Mouse (Mus musculus): ENCODE results near the gene Prkca. TPM values are rescaled to one million over a fixed set of nuclear protein-coding genes. Genes with fewer than 3 reads are reported as not detected.

Prkca gene
- polyA plus RNA-seq, 1 experiment from 2014 or later: 7.2 TPM

DNA sequence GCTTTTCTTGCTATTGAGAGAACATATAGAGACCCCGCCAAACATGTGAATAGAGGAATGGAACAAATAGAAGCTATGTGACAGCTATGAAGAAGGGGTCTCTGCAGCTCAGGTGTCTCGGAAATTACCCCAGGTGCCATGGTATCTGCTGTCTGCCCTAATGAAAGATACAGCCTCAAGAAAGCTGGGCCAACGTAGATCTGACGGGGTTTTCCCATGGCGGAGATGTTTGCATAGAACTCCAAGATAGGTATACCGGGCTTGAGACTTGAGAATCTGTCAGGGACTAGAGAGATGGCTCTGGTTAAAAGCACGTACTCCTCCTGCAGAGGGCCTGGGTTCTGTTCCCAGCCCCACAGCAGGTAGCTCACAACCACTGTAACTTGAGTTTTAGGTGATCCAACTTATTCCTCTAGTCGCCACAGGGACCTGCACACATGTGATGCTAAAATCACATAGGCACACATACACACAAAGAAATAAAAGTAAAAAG is 188.6 kb downstream of the Prkca start:
- H3K4me1 ChIP-seq: no peaks in the 10 kb centered on the region; the same call in none of the 2 replicates
- no peaks in the 10 kb centered on the region for H3K36me3 ChIP-seq (replicated peaks)
- H3K9me3 ChIP-seq: no peaks in the 10 kb centered on the region; the same call in 1 of the 2 replicates
- no peak for ATAC-seq (replicated peaks)
- H3K27me3 ChIP-seq (replicated peaks): no peaks in the 10 kb centered on the region
- no peak overlapping the region for H3K4me2 ChIP-seq
- no peak overlapping the region for H3K4me3 ChIP-seq
- no peak overlapping the region for H3K9ac ChIP-seq
- 96% methylated on average over 8 of the region's 8 CpGs for WGBS
- no peak overlapping the region for H3K27ac ChIP-seq

DNA sequence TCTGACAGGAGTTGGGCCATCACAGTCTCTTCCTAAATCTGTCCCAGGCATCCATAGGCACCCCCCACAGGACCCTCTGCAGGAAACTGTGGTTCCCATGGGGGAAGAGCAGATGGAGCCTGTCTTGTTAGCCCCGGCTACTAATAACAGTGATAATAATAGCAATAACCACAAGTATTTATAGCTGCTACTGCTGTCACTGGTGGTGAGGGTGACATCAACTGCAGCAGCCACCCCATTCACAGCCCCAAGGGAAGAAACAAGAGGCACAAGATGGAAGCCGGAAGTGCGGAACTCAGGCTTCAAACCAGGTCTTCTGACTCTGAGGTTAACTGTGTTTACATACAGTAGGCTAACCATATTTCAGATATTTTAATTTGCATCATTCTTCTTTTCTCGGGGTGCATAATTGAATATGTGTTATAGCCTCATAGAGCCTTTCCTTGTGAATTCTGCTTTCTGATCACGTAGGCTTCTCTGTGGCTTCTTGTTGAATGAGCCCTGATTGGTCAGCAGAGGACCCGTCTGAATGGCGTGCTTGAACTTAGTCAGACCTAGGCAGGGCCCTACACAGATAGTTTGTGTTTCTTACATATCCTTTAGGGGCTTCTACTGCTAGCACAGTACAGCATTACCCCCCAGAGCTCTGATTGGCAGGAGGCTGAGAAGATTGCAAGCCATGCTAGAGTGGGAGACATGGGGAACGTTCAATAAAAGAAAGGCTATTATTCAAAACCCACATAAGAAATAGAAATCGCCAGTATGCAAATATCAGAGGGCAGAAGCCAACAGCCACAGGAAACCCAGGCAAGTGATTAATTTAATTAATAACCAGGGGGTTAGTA is 189.5 kb downstream of the Prkca start:
- no peak for ATAC-seq (replicated peaks)
- Histone ChIP-seq H3K4me1 (peaks cover 2% of the 10 kb centered on the region), H3K9ac (no peak overlapping the region), H3K4me3 (no peak overlapping the region), H3K36me3 (replicated peaks) (no peaks in the 10 kb centered on the region), H3K4me2 (no peak overlapping the region), H3K27me3 (replicated peaks) (no peaks in the 10 kb centered on the region), H3K9me3 (no peaks in the 10 kb centered on the region), H3K27ac (no peak overlapping the region)
- WGBS: 76% methylated on average over 9 of the region's 9 CpGs

DNA sequence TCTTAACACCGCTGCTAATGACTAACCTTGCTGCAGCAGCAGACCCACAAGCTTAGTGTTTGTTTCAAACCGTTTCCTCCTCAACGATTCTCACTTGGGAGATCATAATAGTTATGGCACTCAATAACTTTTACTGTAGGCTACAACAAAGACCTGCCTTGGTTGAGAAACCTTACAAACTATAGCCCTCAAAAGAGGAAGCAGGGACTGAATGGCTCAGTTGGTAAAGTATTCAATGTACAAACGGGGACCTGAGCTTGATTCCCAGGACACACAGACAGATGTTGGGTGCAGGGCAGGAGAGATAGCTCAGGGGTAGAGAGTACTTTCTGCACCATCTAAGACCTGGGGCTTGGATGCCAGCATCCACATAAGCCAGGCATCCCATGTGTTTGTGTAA is 191.1 kb downstream of the Prkca start:
- no peak for ATAC-seq (replicated peaks)
- H3K9me3 ChIP-seq: no peaks in the 10 kb centered on the region
- no peak overlapping the region for H3K27ac ChIP-seq
- no peak overlapping the region for H3K9ac ChIP-seq
- H3K36me3 ChIP-seq (replicated peaks): no peaks in the 10 kb centered on the region
- no peak overlapping the region for H3K4me2 ChIP-seq
- no peaks in the 10 kb centered on the region for H3K27me3 ChIP-seq (replicated peaks)
- WGBS: 68% methylated on average over 4 of the region's 4 CpGs
- H3K4me1 ChIP-seq: peaks cover 13% of the 10 kb centered on the region
- no peak overlapping the region for H3K4me3 ChIP-seq

DNA sequence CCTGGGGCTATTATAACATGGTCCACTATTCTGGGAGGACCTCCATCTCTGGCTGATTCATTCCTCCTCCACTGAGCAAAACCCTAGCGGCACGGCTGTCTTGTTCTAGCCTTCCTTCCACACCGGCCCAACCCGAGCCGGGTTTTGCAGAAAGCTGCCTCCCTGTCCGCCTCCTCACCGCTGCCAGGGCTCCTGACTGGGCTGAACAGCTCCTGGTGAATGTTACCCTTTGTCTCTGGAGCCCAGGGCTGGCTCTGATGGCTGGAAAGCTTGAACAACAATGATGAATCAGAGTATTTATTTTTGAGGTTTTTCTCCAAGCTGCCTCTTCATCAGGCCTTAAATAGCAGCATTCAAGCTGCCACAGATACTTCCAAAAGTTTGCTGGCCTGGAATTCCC is 193.3 kb downstream of the Prkca start:
- Histone ChIP-seq H3K9me3 (no peaks in the 10 kb centered on the region), H3K4me2 (no peak overlapping the region), H3K36me3 (replicated peaks) (no peaks in the 10 kb centered on the region), H3K4me3 (no peak overlapping the region), H3K27me3 (replicated peaks) (no peaks in the 10 kb centered on the region), H3K4me1 (peaks cover 26% of the 10 kb centered on the region), H3K27ac (no peak overlapping the region), H3K9ac (no peak overlapping the region)
- 44% methylated on average over 7 of the region's 7 CpGs for WGBS
- ATAC-seq (replicated peaks): 0 out of 2 replicates have a peak, but pooled peaks have one; percentile 38

DNA sequence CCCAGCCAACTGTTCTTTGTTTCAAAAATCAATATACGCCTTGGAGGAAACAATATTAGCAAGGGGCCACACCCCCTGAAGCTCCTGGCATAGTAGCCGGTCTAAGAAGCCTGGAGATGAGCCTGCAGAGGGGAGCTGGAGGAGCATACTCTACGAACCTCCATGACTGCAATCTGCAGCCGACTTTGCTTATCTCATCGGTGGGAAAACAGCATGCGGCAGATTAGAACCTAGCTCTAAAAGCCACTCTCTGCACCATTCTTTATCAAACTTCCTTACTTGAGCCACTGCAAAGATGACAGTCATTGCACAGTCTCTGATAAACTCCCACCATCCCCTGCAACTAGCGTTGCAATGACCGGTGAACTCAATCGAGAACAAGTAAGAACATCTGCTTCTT is 194.5 kb downstream of the Prkca start:
- no peak overlapping the region for H3K27ac ChIP-seq

DNA sequence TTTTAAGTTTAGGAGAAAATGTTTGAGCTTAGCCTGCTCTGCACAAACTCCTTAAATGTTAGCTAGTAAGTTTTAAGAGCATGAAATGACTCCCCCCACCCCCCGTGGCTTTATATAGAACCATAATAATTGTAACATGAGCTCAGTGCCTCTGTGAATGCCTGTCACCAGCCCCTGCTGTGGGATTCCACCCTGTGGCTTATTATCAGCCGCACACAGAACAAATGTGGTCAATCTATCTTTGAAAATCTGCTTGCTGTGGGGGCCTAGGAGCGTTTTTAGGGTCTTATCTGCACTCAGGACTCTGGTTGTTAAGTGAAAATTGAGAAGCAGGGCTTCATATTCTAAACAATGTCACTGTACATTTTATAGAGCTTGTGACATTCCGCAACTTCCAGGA is 195.2 kb downstream of the Prkca start:
- H3K27ac ChIP-seq: no peak overlapping the region; the same call in 1 of the 2 replicates
- H3K4me3 ChIP-seq: no peak overlapping the region
- H3K9me3 ChIP-seq: no peaks in the 10 kb centered on the region
- H3K36me3 ChIP-seq (replicated peaks): no peaks in the 10 kb centered on the region
- H3K4me2 ChIP-seq: no peak overlapping the region
- H3K9ac ChIP-seq: no peak overlapping the region
- ATAC-seq (replicated peaks): no peak
- WGBS: 24% methylated on average over 4 of the region's 4 CpGs
- no peaks in the 10 kb centered on the region for H3K27me3 ChIP-seq (replicated peaks)
- peaks cover 33% of the 10 kb centered on the region for H3K4me1 ChIP-seq

More for the DNA sequence above, 194.5 kb downstream of the Prkca start:
- 55% methylated on average over 9 of the region's 9 CpGs for WGBS
- Histone ChIP-seq H3K36me3 (replicated peaks) (no peaks in the 10 kb centered on the region), H3K9me3 (no peaks in the 10 kb centered on the region), H3K4me1 (peaks cover 33% of the 10 kb centered on the region), H3K4me2 (no peak overlapping the region), H3K27me3 (replicated peaks) (no peaks in the 10 kb centered on the region), H3K4me3 (no peak overlapping the region), H3K9ac (no peak overlapping the region)
- ATAC-seq (replicated peaks): no peak

DNA sequence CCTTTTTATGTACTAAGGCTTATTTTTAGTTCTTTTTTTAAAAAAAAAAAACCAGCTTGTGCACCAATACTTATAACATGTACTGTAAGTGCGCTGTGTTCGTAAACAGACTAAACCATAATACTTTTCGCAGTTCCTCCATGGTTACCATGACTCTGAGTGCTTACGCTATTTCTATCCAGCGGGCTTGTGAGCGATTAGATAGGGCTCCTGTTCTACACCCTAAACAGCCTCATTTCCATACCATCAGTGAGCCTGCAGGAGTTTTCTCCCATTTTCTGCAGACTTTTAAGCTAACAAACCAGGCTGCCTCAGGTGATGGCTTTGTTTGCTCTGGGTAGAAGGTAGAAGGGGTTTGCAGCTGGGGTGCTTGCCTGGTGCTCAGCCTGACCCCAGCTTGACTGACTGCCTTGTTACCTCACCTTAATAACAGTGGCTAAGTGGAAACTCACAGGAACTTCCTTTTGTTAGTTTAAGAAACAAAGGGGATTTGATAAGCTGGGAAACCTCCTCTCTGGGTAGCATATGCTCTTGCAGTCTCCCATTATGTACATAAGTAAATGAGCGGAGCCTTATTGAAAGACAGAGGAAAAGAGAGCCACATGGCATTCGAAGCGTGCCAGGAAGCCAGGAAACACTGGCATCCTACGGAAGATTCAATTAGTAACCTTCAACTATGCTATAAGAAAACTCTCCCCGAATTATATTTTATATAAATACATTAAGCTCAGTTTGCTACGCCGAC is 197.8 kb downstream of the Prkca start:
- no peaks in the 10 kb centered on the region for H3K36me3 ChIP-seq (replicated peaks)
- peaks cover 34% of the 10 kb centered on the region for H3K4me1 ChIP-seq
- H3K4me2 ChIP-seq: peak overlapping the region; percentile 21; the same call in 1 of the 2 replicates
- 53% methylated on average over 13 of the region's 13 CpGs for WGBS
- H3K9me3 ChIP-seq: no peaks in the 10 kb centered on the region
- H3K9ac ChIP-seq: no peak overlapping the region
- no peak overlapping the region for H3K4me3 ChIP-seq
- H3K27ac ChIP-seq: peak overlapping the region; percentile 75
- no peak; the same call in 1 of the 2 replicates for ATAC-seq (replicated peaks)
- H3K27me3 ChIP-seq (replicated peaks): no peaks in the 10 kb centered on the region

DNA sequence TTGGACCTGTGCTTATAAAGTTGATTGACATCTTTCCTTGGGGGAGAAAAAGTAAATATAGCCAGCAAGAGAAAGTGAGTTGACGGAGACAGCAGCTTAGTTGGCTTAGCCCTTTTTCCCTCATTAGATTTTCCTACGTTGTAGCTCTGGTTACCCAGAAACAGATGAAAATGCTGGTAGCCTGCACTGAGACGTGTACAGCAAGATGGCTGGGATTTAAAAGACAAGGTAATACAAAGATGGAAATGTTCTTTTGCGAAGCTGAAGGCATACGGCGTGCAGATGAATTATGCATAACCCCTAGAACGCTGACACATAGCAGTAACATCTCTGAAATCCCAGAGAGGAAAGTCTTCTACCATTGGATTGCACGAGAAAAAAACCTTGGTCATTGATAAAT is 198.6 kb downstream of the Prkca start:
- peak; percentile 60; the same call in 1 of the 2 replicates for ATAC-seq (replicated peaks)
- Histone ChIP-seq H3K4me3 (no peak overlapping the region), H3K36me3 (replicated peaks) (no peaks in the 10 kb centered on the region), H3K9ac (no peak overlapping the region), H3K4me2 (no peak overlapping the region), H3K9me3 (no peaks in the 10 kb centered on the region), H3K4me1 (peaks cover 39% of the 10 kb centered on the region), H3K27me3 (replicated peaks) (no peaks in the 10 kb centered on the region), H3K27ac (peak overlapping the region; percentile 75)
- WGBS: 33% methylated on average over 8 of the region's 8 CpGs

DNA sequence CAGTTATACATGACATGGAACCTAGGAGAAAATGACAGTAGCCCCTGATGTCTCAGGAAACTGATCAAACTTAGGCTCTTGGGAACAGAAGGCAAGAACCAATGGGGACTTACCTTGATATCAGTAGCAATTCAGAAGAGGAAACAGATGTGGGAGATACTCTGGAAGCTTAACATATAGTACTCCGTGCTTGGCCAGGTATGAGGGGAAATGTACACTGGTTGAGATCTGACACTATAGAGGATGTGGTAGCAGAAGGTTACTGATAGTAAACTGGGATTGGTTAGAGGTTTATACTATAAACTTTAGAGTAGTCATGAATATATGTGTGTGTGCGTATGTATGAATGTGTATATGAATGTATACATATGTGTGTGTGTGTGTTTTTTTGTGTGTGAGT is 200.0 kb downstream of the Prkca start:
- Histone ChIP-seq H3K9ac (no peak overlapping the region), H3K4me2 (no peak overlapping the region), H3K9me3 (no peaks in the 10 kb centered on the region), H3K27me3 (replicated peaks) (no peaks in the 10 kb centered on the region), H3K4me1 (peaks cover 39% of the 10 kb centered on the region), H3K4me3 (no peak overlapping the region), H3K27ac (no peak overlapping the region), H3K36me3 (replicated peaks) (no peaks in the 10 kb centered on the region)
- WGBS: 94% methylated on average over 2 of the region's 2 CpGs
- ATAC-seq (replicated peaks): no peak

DNA sequence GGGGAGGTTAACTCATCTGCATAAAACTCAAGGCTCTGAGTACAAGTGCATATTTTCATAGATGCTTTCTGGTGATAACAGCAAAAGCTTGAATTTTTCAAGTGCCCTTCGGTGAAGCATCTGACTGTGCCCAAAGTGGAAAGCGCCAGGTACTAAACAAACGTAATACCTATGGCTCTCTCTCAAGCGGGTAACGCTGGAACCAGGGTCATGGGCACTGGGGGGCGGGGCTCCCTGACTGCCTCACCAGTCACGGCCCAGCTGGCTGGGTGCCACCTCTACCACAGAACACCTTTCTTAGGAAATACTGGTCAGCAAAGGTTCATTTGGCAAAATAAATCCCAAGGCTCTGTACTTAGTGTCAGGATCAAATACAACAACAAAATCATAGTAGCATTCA is 203.7 kb downstream of the Prkca start:
- Histone ChIP-seq H3K9me3 (no peaks in the 10 kb centered on the region), H3K4me1 (peaks cover 37% of the 10 kb centered on the region), H3K9ac (no peak overlapping the region), H3K27ac (no peak overlapping the region; the same call in 1 of the 2 replicates), H3K4me2 (no peak overlapping the region), H3K4me3 (no peak overlapping the region), H3K27me3 (replicated peaks) (no peaks in the 10 kb centered on the region), H3K36me3 (replicated peaks) (no peaks in the 10 kb centered on the region)
- WGBS: 73% methylated on average over 7 of the region's 7 CpGs
- no peak for ATAC-seq (replicated peaks)

DNA sequence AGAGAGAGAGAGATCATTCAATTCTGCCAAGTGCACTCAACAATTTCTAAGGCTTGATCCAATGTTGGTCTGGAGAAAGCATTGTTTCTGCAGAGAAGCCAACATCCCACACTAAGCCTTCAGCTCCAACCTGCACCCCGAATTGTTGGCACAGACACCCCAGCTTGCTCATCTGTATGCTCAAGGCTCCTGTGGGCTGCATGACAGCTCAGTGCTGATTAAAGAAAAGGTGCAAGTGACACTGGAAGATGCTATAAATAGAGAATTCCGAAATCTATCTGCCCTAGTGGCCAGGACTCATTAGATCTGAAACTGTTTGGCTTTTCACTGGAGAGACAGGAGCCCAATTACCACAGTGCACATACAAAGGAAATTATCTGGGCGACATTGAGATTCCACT is 207.4 kb downstream of the Prkca start:
- WGBS: 46% methylated on average over 3 of the region's 3 CpGs
- no peak overlapping the region for H3K4me2 ChIP-seq
- no peaks in the 10 kb centered on the region for H3K27me3 ChIP-seq (replicated peaks)
- ATAC-seq (replicated peaks): no peak
- H3K9me3 ChIP-seq: no peaks in the 10 kb centered on the region
- peaks cover 34% of the 10 kb centered on the region for H3K4me1 ChIP-seq
- peak overlapping the region; percentile 56 for H3K27ac ChIP-seq
- no peaks in the 10 kb centered on the region for H3K36me3 ChIP-seq (replicated peaks)
- no peak overlapping the region for H3K9ac ChIP-seq
- no peak overlapping the region for H3K4me3 ChIP-seq

DNA sequence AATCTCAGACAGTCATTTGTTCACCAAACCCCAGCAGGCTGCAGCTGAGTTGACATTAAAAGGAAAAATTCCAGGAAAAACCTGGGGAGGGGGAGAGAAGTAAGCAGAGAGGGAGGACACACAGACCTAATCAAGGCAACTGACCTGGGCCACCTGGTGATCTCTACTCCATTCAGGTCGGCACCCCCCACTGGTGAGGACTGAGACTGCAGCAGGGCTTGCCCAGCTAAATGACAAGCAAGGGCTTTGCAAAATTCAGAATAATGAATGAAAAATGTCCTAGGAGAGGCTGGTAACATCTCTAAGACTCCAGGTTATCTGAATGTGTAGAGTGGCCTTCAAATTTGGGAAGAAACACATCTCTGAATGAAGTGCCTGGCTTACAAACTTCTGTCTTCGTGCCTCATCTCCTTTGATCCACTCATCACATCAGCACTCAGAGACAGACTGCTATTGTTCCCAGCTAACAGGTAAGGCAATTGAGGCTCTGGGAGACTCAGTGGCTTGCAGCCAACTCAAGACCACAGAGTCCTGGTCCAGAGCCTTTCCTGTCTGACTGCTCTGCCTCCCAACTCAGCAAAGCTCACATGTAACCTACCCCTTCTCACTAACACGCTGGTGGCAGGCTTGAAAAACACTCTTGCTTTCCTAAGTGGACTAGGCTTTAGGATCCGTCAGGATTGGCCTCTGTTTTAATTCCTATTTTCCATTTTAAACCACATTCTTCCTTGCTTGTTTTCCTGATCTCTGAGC is 208.1 kb downstream of the Prkca start:
- Histone ChIP-seq H3K4me1 (peaks cover 30% of the 10 kb centered on the region), H3K4me3 (no peak overlapping the region), H3K27ac (0 out of 2 replicates have a peak overlapping the region, but pooled peaks have one; percentile 12)

More for the DNA sequence above, 208.1 kb downstream of the Prkca start:
- ATAC-seq (replicated peaks): no peak
- Histone ChIP-seq H3K4me2 (no peak overlapping the region), H3K27me3 (replicated peaks) (no peaks in the 10 kb centered on the region), H3K36me3 (replicated peaks) (no peaks in the 10 kb centered on the region), H3K9ac (no peak overlapping the region), H3K9me3 (no peaks in the 10 kb centered on the region)
- WGBS: 27% methylated on average over 4 of the region's 4 CpGs
